Mouse (Mus musculus) liver, adult 2 months (tissue): Measurements from ENCODE around the gene Slu7. TPM values are rescaled to one million over a fixed set of nuclear protein-coding genes. Genes with fewer than 3 reads are reported as not detected.

ENCODE experiments used
- DNase-seq: peaks from one replicate; pipeline ENCODE4 v3.0.0-alpha.2; 2011; ENCODE audit warnings: low read depth, low spot score; ENCODE audit errors: extremely low read depth
- H3K27ac ChIP-seq: fragments of 200-500 bp; replicated peaks from 2 replicates; pipeline ENCODE4 v1.5.1; 2012; ENCODE audit warnings: low read depth, mild to moderate bottlenecking, control low read depth, inconsistent platforms, low read length; ENCODE audit not compliant: insufficient read depth
- H3K27me3 ChIP-seq: fragments of 200-500 bp; 2 replicates; pipeline ENCODE4 v1.6.1; 2012; ENCODE audit warnings: mild to moderate bottlenecking, moderate library complexity, low read length, inconsistent platforms; ENCODE audit not compliant: control insufficient read depth, insufficient read depth
- H3K36me3 ChIP-seq: fragments of 200-500 bp; 2 replicates; pipeline ENCODE4 v1.6.1; 2012; ENCODE audit warnings: low read length, inconsistent platforms; ENCODE audit not compliant: control insufficient read depth, insufficient read depth
- H3K4me1 ChIP-seq: fragments of 200-500 bp; 2 replicates; pipeline ENCODE4 v1.6.1; 2011; ENCODE audit warnings: low read length; ENCODE audit not compliant: control insufficient read depth, insufficient read depth
- H3K4me3 ChIP-seq: fragments of 200-500 bp; 2 replicates; pipeline ENCODE4 v1.5.1; 2011; ENCODE audit warnings: low read depth, mild to moderate bottlenecking, control low read depth, low read length, moderate library complexity; ENCODE audit not compliant: insufficient read depth
- H3K79me2 ChIP-seq: fragments of 200-500 bp; 2 replicates; pipeline ENCODE4 v1.6.1; 2012; ENCODE audit warnings: inconsistent platforms, mild to moderate bottlenecking, low read length, moderate library complexity; ENCODE audit not compliant: control insufficient read depth, insufficient read depth
- H3K9ac ChIP-seq: fragments of 200-500 bp; 2 replicates; pipeline ENCODE4 v1.6.1; 2012; ENCODE audit warnings: low read depth, mild to moderate bottlenecking, control low read depth, inconsistent platforms, low read length
- CTCF ChIP-seq: fragments of 200-500 bp; IDR thresholded peaks from 2 replicates; pipeline ENCODE4 v1.5.1; 2011; ENCODE audit warnings: low read depth, low read length, control low read depth
- POLR2A ChIP-seq: fragments of 200-500 bp; IDR thresholded peaks from 2 replicates; pipeline ENCODE4 v1.6.1; 2011; ENCODE audit warnings: low read length, control low read depth; ENCODE audit not compliant: insufficient read depth; ENCODE audit errors: extremely low read depth
- WGBS: fragments of 180-500 bp; shearing (Covaris S2); methylation state at CpG from one replicate; pipeline ENCODE4 v1.1.7; 2018; 5-methylcytosine and 5-hydroxymethylcytosine counted together
- polyA plus RNA-seq: library from polyadenylated mRNA; depleted of rRNA; stranded (reverse); fragments of >200 nt; gene quantifications from 2 replicates; pipeline ENCODE4 v1.2.3, GENCODE M21; 2012
- total RNA-seq: library from RNA; depleted of rRNA; stranded (reverse); fragments of >200 nt; gene quantifications from 2 replicates; pipeline ENCODE4 v1.2.3, GENCODE M21; 2014

The Slu7 gene
- total and polyA plus RNA-seq, 2 experiments = 1.7 to 13.2 TPM

GRCm38 (mm10) chr11:43470881-43471820 lies 37.6 kb downstream of the Slu7 start:
- H3K4me3 ChIP-seq = no peak overlapping the region
- WGBS = 65% methylated on average over 6 of the region's 6 CpGs
- H3K27me3 ChIP-seq = peaks cover 6% of the 10 kb centered on the region
- no peaks in the 10 kb centered on the region for H3K79me2 ChIP-seq
- DNase-seq = peak; percentile 18
- H3K27ac ChIP-seq = no peak overlapping the region
- no peaks in the 10 kb centered on the region for H3K36me3 ChIP-seq
- TF ChIP-seq POLR2A = no peak
- no peak for TF ChIP-seq CTCF
- no peak overlapping the region for H3K9ac ChIP-seq
- no peaks in the 10 kb centered on the region for H3K4me1 ChIP-seq

DNA sequence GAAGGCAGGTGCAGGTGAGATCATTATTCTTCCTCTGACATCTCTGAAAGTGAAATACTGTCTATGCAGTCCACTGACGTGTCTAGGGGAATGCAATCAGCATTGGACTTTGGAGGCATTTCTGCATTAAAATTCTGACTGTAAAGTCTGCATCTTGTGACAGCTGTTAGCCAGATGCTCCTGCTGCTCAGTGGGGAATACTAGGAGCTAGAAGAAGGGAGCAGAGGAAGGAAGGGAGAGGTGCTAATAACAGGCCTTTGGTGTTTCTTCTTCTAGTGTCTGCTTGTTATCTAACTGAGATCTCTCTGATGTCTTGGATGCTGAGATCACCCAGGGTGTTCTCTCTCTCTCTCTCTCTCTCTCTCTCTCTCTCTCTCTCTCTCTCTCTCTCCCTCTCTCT lies 39.6 kb downstream of the Slu7 start:
- Histone ChIP-seq H3K4me1 (no peaks in the 10 kb centered on the region), H3K36me3 (no peaks in the 10 kb centered on the region), H3K79me2 (no peaks in the 10 kb centered on the region), H3K27ac (no peak overlapping the region), H3K4me3 (no peak overlapping the region), H3K27me3 (peaks cover 6% of the 10 kb centered on the region), H3K9ac (no peak overlapping the region)
- 90% methylated on average over 1 of the region's 1 CpGs for WGBS
- TF ChIP-seq CTCF = no peak
- TF ChIP-seq POLR2A = no peak
- no peak for DNase-seq

DNA sequence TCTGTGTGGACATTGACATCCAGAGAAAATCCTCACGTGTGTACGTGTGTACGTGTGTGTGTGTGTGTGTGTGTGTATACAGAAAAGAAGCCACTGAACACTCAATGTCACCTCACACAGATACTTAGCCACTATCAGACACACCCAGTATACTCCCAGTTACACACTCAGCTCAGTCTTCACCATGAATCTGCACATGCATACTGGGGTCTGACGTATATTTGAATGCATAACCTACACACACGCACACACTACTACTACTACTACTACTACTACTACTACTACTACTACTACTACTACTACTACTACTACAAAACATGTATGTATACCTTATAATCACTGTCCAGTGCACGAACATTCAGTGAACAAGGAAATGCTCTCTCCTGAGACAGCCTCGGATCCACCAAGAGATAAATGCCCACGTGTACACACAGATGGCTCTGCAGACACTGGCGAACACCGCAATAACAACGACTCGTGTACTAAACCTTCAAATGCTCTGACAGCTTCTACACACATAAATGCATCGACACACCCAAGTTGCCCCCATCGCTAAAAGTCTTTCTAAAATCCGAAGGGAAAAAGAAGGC lies 40.2 kb downstream of the Slu7 start:
- Histone ChIP-seq H3K9ac (no peak overlapping the region), H3K27ac (no peak overlapping the region), H3K4me1 (no peaks in the 10 kb centered on the region), H3K4me3 (no peak overlapping the region), H3K79me2 (no peaks in the 10 kb centered on the region), H3K36me3 (no peaks in the 10 kb centered on the region), H3K27me3 (peaks cover 6% of the 10 kb centered on the region)
- TF ChIP-seq POLR2A (no peak), CTCF (no peak)
- DNase-seq = no peak
- 53% methylated on average over 15 of the region's 15 CpGs for WGBS

GRCm38 (mm10) chr11:43474225-43474774 lies 40.8 kb downstream of the Slu7 start, which contains the start of gene C1qtnf2:
Gene C1qtnf2, plus strand, starts transcription at chr11:43474276.
- Histone ChIP-seq H3K36me3 (no peaks in the 10 kb centered on the region), H3K9ac (peak within 1 kb of the TSS; percentile 56), H3K79me2 (no peaks in the 10 kb centered on the region), H3K4me1 (no peaks in the 10 kb centered on the region), H3K27ac (no peak within 1 kb of the TSS), H3K27me3 (peaks cover 6% of the 10 kb centered on the region), H3K4me3 (peak within 1 kb of the TSS; percentile 65)
- 3% methylated on average over 24 of the region's 24 CpGs for WGBS
- DNase-seq = no peak
- TF ChIP-seq POLR2A (no peak), CTCF (no peak)

DNA sequence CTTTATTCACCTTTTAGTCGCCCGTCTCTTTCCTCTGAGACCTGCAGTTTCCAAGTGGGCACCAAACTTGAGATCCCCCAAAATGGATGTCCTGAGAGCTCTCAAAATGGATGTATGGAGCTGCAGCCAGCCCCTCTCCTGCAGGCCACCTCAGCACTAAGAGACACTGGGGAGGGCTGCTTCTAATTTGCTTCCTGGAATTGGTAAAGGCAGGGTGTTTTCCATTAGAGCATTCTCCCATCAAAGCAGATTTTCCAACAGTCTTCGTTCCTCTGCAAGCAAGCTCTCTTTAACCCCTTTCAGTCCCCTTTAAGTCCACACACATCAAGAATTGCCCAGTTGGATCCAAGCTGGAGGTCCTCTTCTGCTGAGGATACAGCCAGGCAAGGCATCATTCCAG lies 45.8 kb downstream of the Slu7 start:
- Histone ChIP-seq H3K36me3 (no peaks in the 10 kb centered on the region), H3K79me2 (no peaks in the 10 kb centered on the region), H3K27me3 (peaks cover 2% of the 10 kb centered on the region), H3K27ac (no peak overlapping the region), H3K4me1 (no peaks in the 10 kb centered on the region; the same call in 1 of the 2 replicates), H3K9ac (no peak overlapping the region), H3K4me3 (no peak overlapping the region)
- no peak for DNase-seq
- no peak for TF ChIP-seq CTCF
- no peak for TF ChIP-seq POLR2A
- WGBS = 97% methylated on average over 3 of the region's 3 CpGs
